Mouse (Mus musculus): ENCODE data around the gene Met. TPM values are rescaled to one million over a fixed set of nuclear protein-coding genes. Genes with fewer than 3 reads are reported as not detected.

Met gene
- polyA plus RNA-seq, 2 experiments: 4.3 to 5.9 TPM

GRCm38 (mm10) chr6:17488291-17488817, 24.8 kb downstream of the Met start:
- Histone ChIP-seq H3K9ac (ENCODE audit: low read depth, low read length, severe bottlenecking) (no peak overlapping the region), H3K36me3 (ENCODE audit: control insufficient read depth, insufficient read depth, low read length) (no peaks in the 10 kb centered on the region), H3K4me1 (ENCODE audit: control insufficient read depth, insufficient read depth, low read length) (no peaks in the 10 kb centered on the region), H3K27ac (replicated peaks; ENCODE audit: low read depth, low read length) (no peak overlapping the region), H3K4me2 (replicated peaks; ENCODE audit: low read depth, low read length, severe bottlenecking) (no peak overlapping the region), H3K27me3 (ENCODE audit: control insufficient read depth, insufficient read depth, low read length) (no peaks in the 10 kb centered on the region), H3K9me3 (ENCODE audit: control insufficient read depth, low read length) (no peaks in the 10 kb centered on the region), H3K4me3 (replicated peaks; ENCODE audit: low read length) (no peak overlapping the region)
- no peak for DNase-seq (ENCODE audit: low spot score)
- 70% methylated on average over 2 of the region's 2 CpGs for WGBS
- no peak for TF ChIP-seq POLR2A (IDR thresholded peaks at IDR 0.05; ENCODE audit: borderline replicate concordance, extremely low read depth, insufficient read depth, insufficient read length)
- ATAC-seq (ENCODE audit: low FRiP score, low read depth): no peak

GRCm38 (mm10) chr6:17490786-17491185, 27.2 kb downstream of the Met start:
- Histone ChIP-seq H3K4me2 (replicated peaks; ENCODE audit: low read depth, low read length, severe bottlenecking) (no peak overlapping the region), H3K9me3 (ENCODE audit: control insufficient read depth, low read length) (no peaks in the 10 kb centered on the region), H3K27me3 (ENCODE audit: control insufficient read depth, insufficient read depth, low read length) (no peaks in the 10 kb centered on the region), H3K4me1 (ENCODE audit: control insufficient read depth, insufficient read depth, low read length) (no peaks in the 10 kb centered on the region), H3K4me3 (replicated peaks; ENCODE audit: low read length) (no peak overlapping the region), H3K27ac (replicated peaks; ENCODE audit: low read depth, low read length) (no peak overlapping the region), H3K36me3 (ENCODE audit: control insufficient read depth, insufficient read depth, low read length) (no peaks in the 10 kb centered on the region), H3K9ac (ENCODE audit: low read depth, low read length, severe bottlenecking) (no peak overlapping the region)
- no peak for TF ChIP-seq POLR2A (IDR thresholded peaks at IDR 0.05; ENCODE audit: borderline replicate concordance, extremely low read depth, insufficient read depth, insufficient read length)
- WGBS: 73% methylated on average over 2 of the region's 2 CpGs
- no peak for DNase-seq (ENCODE audit: low spot score)
- no peak for ATAC-seq (ENCODE audit: low FRiP score, low read depth)

GRCm38 (mm10) chr6:17491502-17491901, 27.9 kb downstream of the Met start:
- 93% methylated on average over 10 of the region's 10 CpGs for WGBS
- no peak for DNase-seq (ENCODE audit: low spot score)
- no peak overlapping the region for H3K27ac ChIP-seq (replicated peaks; ENCODE audit: low read depth, low read length)

GRCm38 (mm10) chr6:17492062-17492461, 28.5 kb downstream of the Met start:
- ATAC-seq (ENCODE audit: low FRiP score, low read depth) (no peak), DNase-seq (ENCODE audit: low spot score) (no peak)
- WGBS: 93% methylated on average over 8 of the region's 8 CpGs
- no peak overlapping the region for H3K27ac ChIP-seq (replicated peaks; ENCODE audit: low read depth, low read length)
- no peak overlapping the region for H3K4me2 ChIP-seq (replicated peaks; ENCODE audit: low read depth, low read length, severe bottlenecking)
- H3K9me3 ChIP-seq (ENCODE audit: control insufficient read depth, low read length): no peaks in the 10 kb centered on the region
- no peak overlapping the region for H3K9ac ChIP-seq (ENCODE audit: low read depth, low read length, severe bottlenecking)
- no peaks in the 10 kb centered on the region for H3K36me3 ChIP-seq (ENCODE audit: control insufficient read depth, insufficient read depth, low read length)
- H3K27me3 ChIP-seq (ENCODE audit: control insufficient read depth, insufficient read depth, low read length): no peaks in the 10 kb centered on the region
- H3K4me3 ChIP-seq (replicated peaks; ENCODE audit: low read length): no peak overlapping the region
- no peak for TF ChIP-seq POLR2A (IDR thresholded peaks at IDR 0.05; ENCODE audit: borderline replicate concordance, extremely low read depth, insufficient read depth, insufficient read length)
- H3K4me1 ChIP-seq (ENCODE audit: control insufficient read depth, insufficient read depth, low read length): peaks cover 2% of the 10 kb centered on the region; the same call in 1 of the 2 replicates

More at GRCm38 (mm10) chr6:17491502-17491901, 27.9 kb downstream of the Met start:
- Histone ChIP-seq H3K9me3 (ENCODE audit: control insufficient read depth, low read length) (no peaks in the 10 kb centered on the region), H3K36me3 (ENCODE audit: control insufficient read depth, insufficient read depth, low read length) (no peaks in the 10 kb centered on the region), H3K27me3 (ENCODE audit: control insufficient read depth, insufficient read depth, low read length) (no peaks in the 10 kb centered on the region), H3K4me1 (ENCODE audit: control insufficient read depth, insufficient read depth, low read length) (no peaks in the 10 kb centered on the region), H3K9ac (ENCODE audit: low read depth, low read length, severe bottlenecking) (no peak overlapping the region), H3K4me3 (replicated peaks; ENCODE audit: low read length) (no peak overlapping the region), H3K4me2 (replicated peaks; ENCODE audit: low read depth, low read length, severe bottlenecking) (no peak overlapping the region)
- ATAC-seq (ENCODE audit: low FRiP score, low read depth): no peak
- TF ChIP-seq POLR2A (IDR thresholded peaks at IDR 0.05; ENCODE audit: borderline replicate concordance, extremely low read depth, insufficient read depth, insufficient read length): no peak

GRCm38 (mm10) chr6:17495413-17495812, 31.8 kb downstream of the Met start:
- Histone ChIP-seq H3K4me2 (replicated peaks; ENCODE audit: low read depth, low read length, severe bottlenecking) (no peak overlapping the region), H3K9ac (ENCODE audit: low read depth, low read length, severe bottlenecking) (no peak overlapping the region), H3K4me3 (replicated peaks; ENCODE audit: low read length) (no peak overlapping the region), H3K27me3 (ENCODE audit: control insufficient read depth, insufficient read depth, low read length) (no peaks in the 10 kb centered on the region), H3K36me3 (ENCODE audit: control insufficient read depth, insufficient read depth, low read length) (no peaks in the 10 kb centered on the region), H3K4me1 (ENCODE audit: control insufficient read depth, insufficient read depth, low read length) (peaks cover 2% of the 10 kb centered on the region; the same call in 1 of the 2 replicates), H3K9me3 (ENCODE audit: control insufficient read depth, low read length) (no peaks in the 10 kb centered on the region), H3K27ac (replicated peaks; ENCODE audit: low read depth, low read length) (no peak overlapping the region)
- WGBS: 78% methylated on average over 1 of the region's 1 CpGs
- no peak for TF ChIP-seq POLR2A (IDR thresholded peaks at IDR 0.05; ENCODE audit: borderline replicate concordance, extremely low read depth, insufficient read depth, insufficient read length)
- ATAC-seq (ENCODE audit: low FRiP score, low read depth) (no peak), DNase-seq (ENCODE audit: low spot score) (no peak)
